Mouse (Mus musculus): ENCODE results near the gene Lingo1.

- no peak for TF ChIP-seq CTCF (IDR thresholded peaks at IDR 0.05; ENCODE audit: insufficient read depth, low read length)
- no peak for TF ChIP-seq POLR2A (IDR thresholded peaks at IDR 0.05; ENCODE audit: borderline replicate concordance, extremely low read depth, low read depth, low read length)
Measured at GRCm38 (mm10) chr9:56678929-56679681, 117.2 kb downstream of the Lingo1 start.

Measured in lung, adult 2 months (tissue).